Mouse (Mus musculus): ENCODE data around the gene Emid1.
"Not testable (repeated sequence)": the region's sequence is repeated elsewhere in the genome, so short reads cannot be mapped to it uniquely, and the experiment has no call there.

Emid1 gene

GRCm38 (mm10) chr11:5101641-5102040 is 50.4 kb downstream of the Emid1 start:
- no peak for DNase-seq

- no peak for DNase-seq
Observed at GRCm38 (mm10) chr11:5100801-5101200, 51.3 kb downstream of the Emid1 start.

- no peak for DNase-seq
Observed at GRCm38 (mm10) chr11:5100283-5100682, 51.8 kb downstream of the Emid1 start.

GRCm38 (mm10) chr11:5099576-5100183 is 52.4 kb downstream of the Emid1 start:
- peak; percentile 64 for DNase-seq

- peak; percentile 98 for DNase-seq
Observed at GRCm38 (mm10) chr11:5098736-5099542, 53.1 kb downstream of the Emid1 start, which contains the start of the genes Rhbdd3 and Ewsr1. Rhbdd3 (plus strand) TSS chr11:5098926. Ewsr1 (minus strand) TSS chr11:5099266.

GRCm38 (mm10) chr11:5098035-5098735 is 53.9 kb downstream of the Emid1 start:
- peak; percentile 40 for DNase-seq

GRCm38 (mm10) chr11:5096480-5097020 is 55.5 kb downstream of the Emid1 start:
- DNase-seq: no peak

- no peak for DNase-seq
Observed at GRCm38 (mm10) chr11:5095877-5096276, 56.2 kb downstream of the Emid1 start.

- DNase-seq: no peak
Observed at GRCm38 (mm10) chr11:5091706-5092105, 60.4 kb downstream of the Emid1 start.

GRCm38 (mm10) chr11:5089147-5089546 is 62.9 kb downstream of the Emid1 start:
- DNase-seq: no peak

- DNase-seq: not testable (repeated sequence)
Observed at GRCm38 (mm10) chr11:5076843-5077242, 75.2 kb downstream of the Emid1 start.

- DNase-seq: no peak
Observed at GRCm38 (mm10) chr11:5075760-5076159, 76.3 kb downstream of the Emid1 start.

- DNase-seq: no peak
Observed at GRCm38 (mm10) chr11:5074882-5075281, 77.2 kb downstream of the Emid1 start.

GRCm38 (mm10) chr11:5068126-5068971 is 83.7 kb downstream of the Emid1 start:
- DNase-seq: no peak

- DNase-seq: no peak
Observed at GRCm38 (mm10) chr11:5067063-5067462, 85.0 kb downstream of the Emid1 start.

GRCm38 (mm10) chr11:5065056-5065821 is 86.8 kb downstream of the Emid1 start, which contains the start of gene Gas2l1:
Gas2l1 (minus strand) TSS chr11:5065327.
- DNase-seq: peak; percentile 82

GRCm38 (mm10) chr11:5064282-5065055 is 87.6 kb downstream of the Emid1 start:
- DNase-seq: no peak

- peak; percentile 34 for DNase-seq
Observed at GRCm38 (mm10) chr11:5063561-5064281, 88.3 kb downstream of the Emid1 start.

GRCm38 (mm10) chr11:5062860-5063505 is 89.1 kb downstream of the Emid1 start:
- no peak for DNase-seq

Measured in cerebellum, adult 11 months (tissue).